Comparison of ENCODE assay signal across 12 mouse cellular contexts in genomic region chr5:4495482-4495881, GRCm38 (mm10).
DNase-seq lines count a peak whose midpoint lies in the region; ATAC-seq lines count a peak whose summit lies in the region.
"Had no signal": no experiment of that assay in that cellular context is flagged by ENCODE, and none has a peak within 500 bp of the region (broad histone marks: within the 10 kb centered on the region; RNA-seq: fewer than 3 reads in every experiment).

No protein-coding gene starts in this region.

- no peak overlapping the region for H3K4me3 ChIP-seq in forebrain, embryonic 14.5 days (ENCODE audit: low read depth, low read length)
- H3K4me3 ChIP-seq in forebrain, embryonic 11.5 days (ENCODE audit: low read depth, low read length), result no peak overlapping the region
- H3K4me3 ChIP-seq in neural tube, embryonic 11.5 days (ENCODE audit: low read depth, low read length), result no peak overlapping the region
- no peak overlapping the region for H3K4me3 ChIP-seq in hindbrain, embryonic 13.5 days

- H3K27me3 ChIP-seq in forebrain, embryonic 14.5 days (replicated peaks; ENCODE audit: control insufficient read depth, insufficient read depth, low read length), result no peaks in the 10 kb centered on the region
- no peaks in the 10 kb centered on the region for H3K27me3 ChIP-seq in forebrain, embryonic 11.5 days (ENCODE audit: control insufficient read depth, insufficient read depth, low read length)
- 0 out of 2 replicates have a peak, but pooled peaks cover 2% of the 10 kb centered on the region for H3K27me3 ChIP-seq in neural tube, embryonic 11.5 days (ENCODE audit: control insufficient read depth, insufficient read depth, low read length)
- H3K27me3 ChIP-seq in hindbrain, embryonic 13.5 days, result peaks cover 21% of the 10 kb centered on the region; the same call in 1 of the 2 replicates
- H3K27me3 ChIP-seq: Patski had no signal

- 32% methylated on average over 6 of the region's 6 CpGs for WGBS in forebrain, embryonic 14.5 days
- 57% methylated on average over 6 of the region's 6 CpGs for WGBS in forebrain, embryonic 11.5 days
- 53% methylated on average over 6 of the region's 6 CpGs for WGBS in neural tube, embryonic 11.5 days
- 42% methylated on average over 6 of the region's 6 CpGs for WGBS in hindbrain, embryonic 13.5 days

- no peaks in the 10 kb centered on the region for H3K9me3 ChIP-seq in forebrain, embryonic 14.5 days (replicated peaks; ENCODE audit: control insufficient read depth, low read length)
- no peaks in the 10 kb centered on the region for H3K9me3 ChIP-seq in forebrain, embryonic 11.5 days (ENCODE audit: control insufficient read depth, low read length)
- H3K9me3 ChIP-seq in neural tube, embryonic 11.5 days (ENCODE audit: control insufficient read depth, low read length), result no peaks in the 10 kb centered on the region
- no peaks in the 10 kb centered on the region for H3K9me3 ChIP-seq in hindbrain, embryonic 13.5 days

- peaks cover 16% of the 10 kb centered on the region for H3K4me1 ChIP-seq in forebrain, embryonic 14.5 days (ENCODE audit: control insufficient read depth, insufficient read depth, low read length)
- H3K4me1 ChIP-seq in forebrain, embryonic 11.5 days (replicated peaks; ENCODE audit: control insufficient read depth, insufficient read depth, low read length), result peaks cover 9% of the 10 kb centered on the region
- peaks cover 5% of the 10 kb centered on the region; the same call in 1 of the 2 replicates for H3K4me1 ChIP-seq in neural tube, embryonic 11.5 days (ENCODE audit: control insufficient read depth, insufficient read depth, low read length)
- peaks cover 28% of the 10 kb centered on the region for H3K4me1 ChIP-seq in hindbrain, embryonic 13.5 days (replicated peaks)

- no peak overlapping the region for H3K9ac ChIP-seq in forebrain, embryonic 14.5 days (ENCODE audit: low read length)
- no peak overlapping the region for H3K9ac ChIP-seq in forebrain, embryonic 11.5 days (ENCODE audit: low read length)
- no peak overlapping the region for H3K9ac ChIP-seq in neural tube, embryonic 11.5 days (ENCODE audit: low read length)
- no peak overlapping the region for H3K9ac ChIP-seq in hindbrain, embryonic 13.5 days
- H3K9ac ChIP-seq: liver, embryonic 14.5 days had no signal

- H3K36me3 ChIP-seq in forebrain, embryonic 14.5 days (ENCODE audit: control insufficient read depth, insufficient read depth, low read length), result no peaks in the 10 kb centered on the region
- no peaks in the 10 kb centered on the region for H3K36me3 ChIP-seq in forebrain, embryonic 11.5 days (ENCODE audit: control insufficient read depth, insufficient read depth, low read length)
- no peaks in the 10 kb centered on the region for H3K36me3 ChIP-seq in neural tube, embryonic 11.5 days (ENCODE audit: control insufficient read depth, insufficient read depth, low read length)
- no peaks in the 10 kb centered on the region for H3K36me3 ChIP-seq in hindbrain, embryonic 13.5 days

- DNase-seq in forebrain, embryonic 14.5 days (ENCODE audit: low spot score), result peak; percentile 42
- no peak for DNase-seq in forebrain, embryonic 11.5 days (ENCODE audit: low spot score)
- DNase-seq in neural tube, embryonic 11.5 days (ENCODE audit: low spot score), result no peak
- no peak for DNase-seq in neural tube, embryonic 10.5 days (ENCODE audit: extremely low spot score, low spot score)
- DNase-seq in frontal cortex, postnatal 36 days (ENCODE audit: low spot score in 2 of 2), result no peak
- DNase-seq in left cerebral cortex, adult 9 months (ENCODE audit: low spot score in 2 of 2), result no peak
- no peak for DNase-seq in spleen, postnatal 4 days (ENCODE audit: low spot score in 2 of 2)
- DNase-seq: kidney, adult 9 months; thymus, adult 2 months had no signal

- H3K4me2 ChIP-seq in forebrain, embryonic 14.5 days (ENCODE audit: low read length), result no peak overlapping the region
- H3K4me2 ChIP-seq in forebrain, embryonic 11.5 days (ENCODE audit: low read depth, low read length, severe bottlenecking), result no peak overlapping the region
- no peak overlapping the region for H3K4me2 ChIP-seq in neural tube, embryonic 11.5 days (ENCODE audit: low read depth)
- no peak overlapping the region for H3K4me2 ChIP-seq in hindbrain, embryonic 13.5 days

- no peak overlapping the region for H3K27ac ChIP-seq in forebrain, embryonic 14.5 days (ENCODE audit: low read depth, low read length)
- H3K27ac ChIP-seq in forebrain, embryonic 11.5 days (ENCODE audit: low read depth, low read length), result no peak overlapping the region
- H3K27ac ChIP-seq in neural tube, embryonic 11.5 days (ENCODE audit: low read depth, low read length), result no peak overlapping the region
- H3K27ac ChIP-seq in hindbrain, embryonic 13.5 days, result 0 out of 2 replicates have a peak overlapping the region, but pooled peaks have one; percentile 14
- H3K27ac ChIP-seq: liver, embryonic 14.5 days had no signal

- peak; percentile 55; the same call in 1 of the 2 replicates for ATAC-seq in forebrain, embryonic 14.5 days
- ATAC-seq in forebrain, embryonic 11.5 days (replicated peaks; ENCODE audit: low FRiP score), result no peak; the same call in 1 of the 2 replicates
- ATAC-seq in neural tube, embryonic 11.5 days (ENCODE audit: insufficient read depth, low FRiP score, low TSS enrichment), result peak; percentile 58
- peak; percentile 73 for ATAC-seq in hindbrain, embryonic 13.5 days (ENCODE audit: low FRiP score)
